In the genomic region with DNA sequence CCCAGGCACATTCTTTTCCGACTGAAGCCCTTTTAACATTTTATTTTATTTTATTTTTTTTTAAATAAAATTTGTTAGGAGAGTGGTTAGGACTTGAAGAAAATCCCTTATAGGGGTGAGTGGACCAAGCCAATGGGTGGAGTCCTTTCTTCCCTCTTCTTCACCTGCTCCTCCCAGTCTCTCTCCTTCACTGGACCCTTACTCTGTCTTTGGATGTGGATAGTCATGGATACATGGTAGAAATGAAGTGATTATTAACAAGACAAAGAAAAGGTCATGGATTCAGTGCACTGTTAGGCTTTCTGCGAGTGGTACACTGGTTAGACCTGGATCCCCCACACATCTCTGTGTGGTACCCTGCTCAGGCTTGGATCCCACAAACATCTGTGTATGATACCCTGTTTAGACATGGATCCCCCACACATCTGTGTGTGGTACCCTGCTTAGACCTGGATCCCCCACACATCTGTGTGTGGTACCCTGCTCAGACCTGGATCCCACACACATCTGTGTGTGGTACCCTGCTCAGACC, we compare ENCODE assay signal across 17 mouse cellular contexts. TPM values are rescaled to one million over a fixed set of nuclear protein-coding genes. Genes with fewer than 3 reads are reported as not detected.
A peak's percentile ranks its signal among the peaks of the same experiment; 100 is the strongest.
DNase-seq lines count a peak whose midpoint lies in the region; ATAC-seq and TF ChIP-seq lines count a peak whose summit lies in the region.
"Had no signal": no experiment of that assay in that cellular context is flagged by ENCODE, and none has a peak within 500 bp of the region (broad histone marks: within the 10 kb centered on the region; RNA-seq: fewer than 3 reads in every experiment).

No protein-coding gene starts in this region.

- H3K4me3 ChIP-seq in layer of hippocampus, adult 2 months: no peak overlapping the region
- H3K4me3 ChIP-seq in forebrain, embryonic 14.5 days (ENCODE audit: low read depth, low read length): no peak overlapping the region
- no peak overlapping the region for H3K4me3 ChIP-seq in hindbrain, embryonic 13.5 days
- no peak overlapping the region for H3K4me3 ChIP-seq in midbrain, embryonic 16.5 days (ENCODE audit: low read depth, low read length)
- H3K4me3 ChIP-seq: erythroblast, embryonic 14.5 days; liver, embryonic 13.5 days; lung, embryonic 15.5 days had no signal

- no peak overlapping the region for H3K9ac ChIP-seq in forebrain, embryonic 14.5 days (ENCODE audit: low read length)
- no peak overlapping the region for H3K9ac ChIP-seq in hindbrain, embryonic 13.5 days
- H3K9ac ChIP-seq in midbrain, embryonic 16.5 days (ENCODE audit: low read depth, low read length): no peak overlapping the region
- H3K9ac ChIP-seq: liver, embryonic 13.5 days; lung, embryonic 15.5 days had no signal

- no peak overlapping the region for H3K4me2 ChIP-seq in forebrain, embryonic 14.5 days (ENCODE audit: low read length)
- H3K4me2 ChIP-seq in hindbrain, embryonic 13.5 days: no peak overlapping the region
- no peak overlapping the region for H3K4me2 ChIP-seq in midbrain, embryonic 16.5 days (ENCODE audit: low read length)
- H3K4me2 ChIP-seq: liver, embryonic 13.5 days; lung, embryonic 15.5 days had no signal

- H3K9me3 ChIP-seq in forebrain, embryonic 14.5 days (replicated peaks; ENCODE audit: control insufficient read depth, low read length): no peaks in the 10 kb centered on the region
- no peaks in the 10 kb centered on the region for H3K9me3 ChIP-seq in hindbrain, embryonic 13.5 days
- H3K9me3 ChIP-seq in midbrain, embryonic 16.5 days (replicated peaks; ENCODE audit: control insufficient read depth, low read length, poor library complexity, severe bottlenecking): no peaks in the 10 kb centered on the region
- H3K9me3 ChIP-seq: liver, embryonic 13.5 days; lung, embryonic 15.5 days had no signal

- peak; percentile 29; the same call in 1 of the 2 replicates for ATAC-seq in forebrain, embryonic 14.5 days
- peak; percentile 62; the same call in 1 of the 2 replicates for ATAC-seq in hindbrain, embryonic 13.5 days (ENCODE audit: low FRiP score)
- ATAC-seq in midbrain, embryonic 16.5 days: peak; percentile 49
- ATAC-seq: inflammation-experienced regulatory T-cells, adult 6 months had no signal

- peaks cover 9% of the 10 kb centered on the region; the same call in 1 of the 2 replicates for H3K4me1 ChIP-seq in forebrain, embryonic 14.5 days (ENCODE audit: control insufficient read depth, insufficient read depth, low read length)
- peaks cover 30% of the 10 kb centered on the region for H3K4me1 ChIP-seq in hindbrain, embryonic 13.5 days (replicated peaks)
- peaks cover 19% of the 10 kb centered on the region for H3K4me1 ChIP-seq in midbrain, embryonic 16.5 days (ENCODE audit: control insufficient read depth, insufficient read depth, low read length)
- H3K4me1 ChIP-seq: liver, embryonic 13.5 days; lung, embryonic 15.5 days had no signal

- no peaks in the 10 kb centered on the region for H3K27me3 ChIP-seq in forebrain, embryonic 14.5 days (replicated peaks; ENCODE audit: control insufficient read depth, insufficient read depth, low read length)
- H3K27me3 ChIP-seq in hindbrain, embryonic 13.5 days: no peaks in the 10 kb centered on the region
- H3K27me3 ChIP-seq in midbrain, embryonic 16.5 days (ENCODE audit: control insufficient read depth, insufficient read depth, low read depth, low read length): no peaks in the 10 kb centered on the region
- H3K27me3 ChIP-seq: liver, embryonic 13.5 days; lung, embryonic 15.5 days had no signal

- peak overlapping the region; percentile 60; the same call in 1 of the 2 replicates for H3K27ac ChIP-seq in layer of hippocampus, adult 2 months
- 0 out of 2 replicates have a peak overlapping the region, but pooled peaks have one; percentile 21 for H3K27ac ChIP-seq in forebrain, embryonic 14.5 days (ENCODE audit: low read depth, low read length)
- peak overlapping the region; percentile 56 for H3K27ac ChIP-seq in hindbrain, embryonic 13.5 days
- peak overlapping the region; percentile 70 for H3K27ac ChIP-seq in midbrain, embryonic 16.5 days (ENCODE audit: low read length)
- H3K27ac ChIP-seq: liver, embryonic 13.5 days; lung, embryonic 15.5 days; macrophage had no signal

- DNase-seq in layer of hippocampus, adult 2 months (ENCODE audit: low spot score in 2 of 2): no peak
- DNase-seq in layer of hippocampus, adult 9-11 months: no peak
- DNase-seq in forebrain, embryonic 14.5 days (ENCODE audit: low spot score): no peak
- no peak for DNase-seq in spleen, postnatal 14 days (ENCODE audit: low spot score in 2 of 2)
- DNase-seq in heart, postnatal 25 days (ENCODE audit: low spot score): no peak
- no peak for DNase-seq in cerebellum, postnatal 36 days
- DNase-seq: B cell, adult 2 months; heart, adult 18-20 months; kidney, adult 8-10 months; kidney, postnatal 36 days; liver, embryonic 13.5 days had no signal

- 49% methylated on average over 2 of the region's 2 CpGs for WGBS in forebrain, embryonic 14.5 days
- 50% methylated on average over 2 of the region's 2 CpGs for WGBS in hindbrain, embryonic 13.5 days
- WGBS in midbrain, embryonic 16.5 days: 41% methylated on average over 2 of the region's 2 CpGs

- no peaks in the 10 kb centered on the region for H3K36me3 ChIP-seq in forebrain, embryonic 14.5 days (ENCODE audit: control insufficient read depth, insufficient read depth, low read length)
- no peaks in the 10 kb centered on the region for H3K36me3 ChIP-seq in hindbrain, embryonic 13.5 days
- H3K36me3 ChIP-seq in midbrain, embryonic 16.5 days (ENCODE audit: control insufficient read depth, insufficient read depth, low read length): no peaks in the 10 kb centered on the region
- H3K36me3 ChIP-seq: liver, embryonic 13.5 days; lung, embryonic 15.5 days had no signal

- intact Hi-C loops in heart, postnatal 25 days (cut with DNase I): no loop called here

- TF ChIP-seq CTCF in layer of hippocampus, adult 2 months (conservative IDR thresholded peaks at IDR 0.05): no peak

RNA-seq across cellular contexts. Expression of a gene that starts 12.1 kb away (rescaled TPM):
- 100 to 1,000 TPM; 127 to 140 TPM for total RNA-seq in layer of hippocampus, adult 2 months (2021)
- polyA plus RNA-seq in forebrain, embryonic 14.5 days (2014; fragmentation: Nextera tagmentation; extraction: Ambion mirVana): 55.6 and 77.6 TPM in 2 replicates
- 49.0 and 52.0 TPM in 2 replicates for polyA plus RNA-seq in hindbrain, embryonic 13.5 days (2015; fragmentation: Nextera tagmentation; extraction: Ambion mirVana)
- 40.4 and 48.8 TPM in 2 replicates for polyA plus RNA-seq in midbrain, embryonic 16.5 days (2015; fragmentation: Nextera tagmentation; extraction: Ambion mirVana)
- total RNA-seq in heart, postnatal 25 days (2021): 100 to 1,000 TPM; 210 to 274 TPM
- polyA plus RNA-seq: erythroblast, embryonic 14.5 days; macrophage had no signal
